Mouse (Mus musculus) midbrain, embryonic 11.5 days (tissue): Measurements from ENCODE around the gene Wnt7b. TPM values are rescaled to one million over a fixed set of nuclear protein-coding genes. Genes with fewer than 3 reads are reported as not detected.
A peak's percentile ranks its signal among the peaks of the same experiment; 100 is the strongest.

Experiments
- ATAC-seq: fragments of 200-750 bp; cut with Nextera tagmentation; 2 replicates; pipeline ENCODE4 v1.8.0; 2017; ENCODE audit warnings: moderate TSS enrichment, moderate library complexity; ENCODE audit not compliant: low FRiP score
- DNase-seq: peaks from one replicate; pipeline ENCODE4 v3.0.0; 2015; ENCODE audit warnings: low spot score; ENCODE audit errors: missing footprints
- H3K27ac ChIP-seq: fragments of 300-500 bp; sonication (generic); 2 replicates; pipeline ENCODE4 v1.5.1; 2014; ENCODE audit warnings: low read depth, low read length
- H3K27me3 ChIP-seq: fragments of 300-500 bp; sonication (generic); 2 replicates; pipeline ENCODE4 v1.6.1; 2014; ENCODE audit warnings: mild to moderate bottlenecking, low read length, moderate library complexity, mixed read lengths; ENCODE audit not compliant: control insufficient read depth, insufficient read depth
- H3K36me3 ChIP-seq: fragments of 300-500 bp; sonication (generic); 2 replicates; pipeline ENCODE4 v1.6.1; 2014; ENCODE audit warnings: mild to moderate bottlenecking, low read length, moderate library complexity, mixed read lengths; ENCODE audit not compliant: control insufficient read depth, insufficient read depth
- H3K4me1 ChIP-seq: fragments of 300-500 bp; sonication (generic); 2 replicates; pipeline ENCODE4 v1.6.1; 2014; ENCODE audit warnings: low read length; ENCODE audit not compliant: control insufficient read depth, insufficient read depth
- H3K4me2 ChIP-seq: fragments of 300-500 bp; sonication (generic); 2 replicates; pipeline ENCODE4 v1.6.1; 2014; ENCODE audit warnings: mild to moderate bottlenecking, moderate library complexity
- H3K4me3 ChIP-seq: fragments of 300-500 bp; sonication (generic); 2 replicates; pipeline ENCODE4 v1.5.1; 2014; ENCODE audit warnings: low read depth, low read length
- H3K9ac ChIP-seq: fragments of 300-500 bp; sonication (generic); 2 replicates; pipeline ENCODE4 v1.6.1; 2014; ENCODE audit warnings: low read length
- H3K9me3 ChIP-seq: fragments of 300-500 bp; sonication (generic); 2 replicates; pipeline ENCODE4 v1.6.1; 2016; ENCODE audit warnings: low read length; ENCODE audit not compliant: control insufficient read depth
- WGBS: fragments of 180-500 bp; shearing (Covaris S2); extraction: QIAGEN DNeasy Blood & Tissue Kit; methylation state at CpG from one replicate; pipeline ENCODE4 v1.1.7; 2014; 5-methylcytosine and 5-hydroxymethylcytosine counted together
- polyA plus RNA-seq: library from polyadenylated mRNA; unstranded; fragments of >200 nt; fragmentation: Nextera tagmentation; extraction: Ambion mirVana; gene quantifications from 2 replicates; pipeline ENCODE4 v1.2.1, GENCODE M21; 2014

Wnt7b gene
- polyA plus RNA-seq, 1 experiment from 2014 or later = 44.3 TPM

GRCm38 (mm10) chr15:85489751-85490150 lies 92.5 kb downstream of the Wnt7b start:
- Histone ChIP-seq H3K9me3 (peaks cover 5% of the 10 kb centered on the region; the same call in 1 of the 2 replicates), H3K9ac (peak overlapping the region; percentile 18; the same call in 1 of the 2 replicates), H3K4me3 (no peak overlapping the region), H3K27me3 (peaks cover 4% of the 10 kb centered on the region; the same call in 1 of the 2 replicates), H3K27ac (no peak overlapping the region), H3K36me3 (no peaks in the 10 kb centered on the region), H3K4me1 (peaks cover 18% of the 10 kb centered on the region), H3K4me2 (no peak overlapping the region)
- no peak for DNase-seq
- 63% methylated on average over 7 of the region's 7 CpGs for WGBS
- no peak for ATAC-seq

DNA sequence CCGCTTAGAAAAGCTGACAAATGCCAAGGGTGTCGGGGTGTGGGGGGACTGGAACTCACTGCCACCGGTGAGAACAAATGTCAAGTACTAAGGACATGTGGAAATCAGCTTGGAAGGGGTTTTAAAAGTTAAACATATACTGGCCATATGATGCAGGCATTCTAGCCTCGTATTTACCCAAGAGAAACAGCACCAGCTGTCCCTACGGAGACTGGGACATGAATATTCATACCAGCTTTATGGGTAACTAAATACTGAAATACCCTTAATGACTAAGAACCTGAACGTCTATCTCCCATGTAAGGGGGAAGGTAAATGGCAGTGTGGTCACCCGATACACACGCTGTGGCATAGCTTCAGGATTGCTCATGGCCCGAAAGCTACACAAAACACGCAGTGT lies 93.4 kb downstream of the Wnt7b start:
- DNase-seq (no peak), ATAC-seq (no peak)
- Histone ChIP-seq H3K4me3 (no peak overlapping the region), H3K36me3 (no peaks in the 10 kb centered on the region), H3K4me1 (peaks cover 11% of the 10 kb centered on the region), H3K4me2 (no peak overlapping the region), H3K9ac (no peak overlapping the region), H3K27me3 (peaks cover 4% of the 10 kb centered on the region), H3K9me3 (peaks cover 5% of the 10 kb centered on the region; the same call in 1 of the 2 replicates), H3K27ac (no peak overlapping the region)
- 84% methylated on average over 10 of the region's 10 CpGs for WGBS

Other genes starting within 250 kb of the Wnt7b start
- 419 and 438 TPM in 2 replicates for gene Atxn10, start 246.2 kb downstream of the Wnt7b start, polyA plus RNA-seq
- gene 7530416G11Rik, start 79.2 kb downstream of the Wnt7b start, polyA plus RNA-seq = not detected in 2 replicates
- gene Ppara, start 152.5 kb upstream of the Wnt7b start, polyA plus RNA-seq = 0.62 and 0.92 TPM in 2 replicates
- 18.1 and 21.8 TPM in 2 replicates for gene Cdpf1, start 229.2 kb upstream of the Wnt7b start, polyA plus RNA-seq
- gene Pkdrej, start 239.3 kb upstream of the Wnt7b start, polyA plus RNA-seq = 0.07 and 0.15 TPM in 2 replicates
- 1.9 and 2.4 TPM in 2 replicates for gene Ttc38, start 249.8 kb upstream of the Wnt7b start, polyA plus RNA-seq